Mouse (Mus musculus): Measurements from ENCODE around the gene Slc39a3.

The Slc39a3 gene

GRCm38 (mm10) chr10:80985241-80985969, 51.8 kb downstream of the Slc39a3 start:
- peak in 1 of 2 experiments; percentile 44 for DNase-seq (ENCODE audit: low spot score in 2 of 2)

- DNase-seq (ENCODE audit: low spot score in 2 of 2) = no peak
Measured at GRCm38 (mm10) chr10:80984223-80984622, 53.0 kb downstream of the Slc39a3 start.

- no peak for DNase-seq (ENCODE audit: low spot score in 2 of 2)
Measured at GRCm38 (mm10) chr10:80982381-80982780, 54.8 kb downstream of the Slc39a3 start.

- no peak for DNase-seq (ENCODE audit: low spot score in 2 of 2)
Measured at GRCm38 (mm10) chr10:80981564-80982112, 55.6 kb downstream of the Slc39a3 start.

Data from thymus, postnatal 10 days (tissue).